Mouse (Mus musculus): ENCODE measurements around the gene Pars2.

Gene Pars2

DNA sequence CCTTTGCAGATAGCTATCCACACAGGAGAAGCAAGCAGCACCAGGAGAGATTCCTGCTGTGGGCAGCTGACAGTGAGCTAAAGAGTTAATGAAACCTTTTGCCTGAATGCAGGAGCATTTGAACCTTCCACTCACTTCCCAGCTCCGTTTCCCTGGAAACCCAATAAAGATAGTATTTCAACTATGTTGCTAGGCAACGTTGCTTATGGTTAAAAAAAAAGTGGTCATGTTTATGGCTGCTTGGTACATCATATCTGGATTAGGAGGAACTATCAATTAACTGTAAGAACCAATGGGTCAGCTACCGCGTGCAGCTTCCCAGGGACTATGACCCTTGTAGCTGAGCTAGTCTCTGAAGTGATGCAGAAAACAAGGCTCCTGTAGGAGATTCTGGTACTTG is 49.9 kb downstream of the Pars2 start:
- DNase-seq (ENCODE audit: low spot score in 2 of 2), result no peak

DNA sequence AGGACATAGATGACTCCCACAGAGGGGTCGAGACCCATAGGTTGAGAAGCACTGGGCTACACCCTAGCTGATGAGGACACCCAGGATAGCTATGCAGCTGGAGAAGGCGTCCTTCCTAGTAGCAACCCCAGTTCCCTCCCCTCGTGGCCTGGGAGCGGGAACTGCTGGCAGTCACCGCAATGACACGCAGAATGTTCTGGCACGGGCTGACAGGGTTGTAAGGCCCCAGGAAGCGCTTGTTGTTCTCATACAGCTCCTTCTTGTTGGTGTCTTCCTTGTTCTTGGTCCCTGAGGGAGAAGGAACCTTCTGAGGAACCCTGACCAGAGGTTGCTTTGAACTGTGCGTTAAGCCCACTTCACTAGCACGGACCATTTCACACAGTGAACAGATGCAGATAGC is 53.1 kb downstream of the Pars2 start:
- no peak for DNase-seq (ENCODE audit: low spot score in 2 of 2)

DNA sequence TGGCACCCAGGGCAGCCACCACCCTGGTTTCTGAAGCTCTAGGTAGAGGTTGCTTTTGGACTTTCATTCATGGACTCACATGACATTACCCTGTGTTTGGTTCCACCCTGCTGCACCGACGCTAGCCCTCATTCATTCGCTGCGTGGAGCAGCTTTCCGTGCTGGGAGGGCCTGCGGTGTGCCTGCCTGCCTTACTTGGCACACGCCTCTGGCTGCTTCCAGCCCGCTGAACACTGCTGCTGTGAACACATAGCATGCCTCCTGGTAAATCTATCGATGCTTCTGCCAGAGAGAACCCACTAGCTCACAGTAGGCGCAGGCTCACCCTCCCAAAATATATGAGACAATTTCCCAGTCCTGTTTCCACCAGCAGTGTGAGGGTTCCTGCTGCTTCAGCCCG is 53.5 kb downstream of the Pars2 start:
- DNase-seq (ENCODE audit: low spot score in 2 of 2), result no peak
